Mouse (Mus musculus): ENCODE results near the gene Zfp449.
A peak's percentile ranks its signal among the peaks of the same experiment; 100 is the strongest.
"Not testable (repeated sequence)": the region's sequence is repeated elsewhere in the genome, so short reads cannot be mapped to it uniquely, and the experiment has no call there.

Zfp449 gene

GRCm38 (mm10) chrX:56346176-56346931 is at the start of gene Zfp449:
Gene Zfp449 (plus strand): TSS chrX:56346400.
- peak; percentile 69 for DNase-seq (ENCODE audit: low read depth, low spot score)

GRCm38 (mm10) chrX:56307597-56307996 is 38.6 kb upstream of the Zfp449 start:
- DNase-seq (ENCODE audit: low read depth, low spot score), result no peak

- no peak for DNase-seq (ENCODE audit: low read depth, low spot score)
Observed at GRCm38 (mm10) chrX:56312813-56313212, 33.4 kb upstream of the Zfp449 start.

- no peak for DNase-seq (ENCODE audit: low read depth, low spot score)
Observed at GRCm38 (mm10) chrX:56322096-56322495, 24.1 kb upstream of the Zfp449 start.

GRCm38 (mm10) chrX:56322731-56323130 is 23.5 kb upstream of the Zfp449 start:
- DNase-seq (ENCODE audit: low read depth, low spot score), result no peak

- DNase-seq (ENCODE audit: low read depth, low spot score), result no peak
Observed at GRCm38 (mm10) chrX:56332046-56332445, 14.2 kb upstream of the Zfp449 start.

- DNase-seq (ENCODE audit: low read depth, low spot score), result no peak
Observed at GRCm38 (mm10) chrX:56340305-56340704, 5.9 kb upstream of the Zfp449 start.

- DNase-seq (ENCODE audit: low read depth, low spot score), result no peak
Observed at GRCm38 (mm10) chrX:56342921-56343320, 3.3 kb upstream of the Zfp449 start.

GRCm38 (mm10) chrX:56346932-56347253 is 693 bp downstream of the Zfp449 start:
- DNase-seq (ENCODE audit: low read depth, low spot score), result peak; percentile 68

- DNase-seq (ENCODE audit: low read depth, low spot score), result not testable (repeated sequence)
Observed at GRCm38 (mm10) chrX:56374431-56375128, 28.4 kb downstream of the Zfp449 start, which contains the start of gene Smim10l2a. Gene Smim10l2a (plus strand): TSS chrX:56374586.

- DNase-seq (ENCODE audit: low read depth, low spot score), result no peak
Observed at GRCm38 (mm10) chrX:56380852-56381251, 34.7 kb downstream of the Zfp449 start.

GRCm38 (mm10) chrX:56384142-56384541 is 37.9 kb downstream of the Zfp449 start:
- no peak for DNase-seq (ENCODE audit: low read depth, low spot score)

GRCm38 (mm10) chrX:56404646-56405045 is 58.4 kb downstream of the Zfp449 start:
- no peak for DNase-seq (ENCODE audit: low read depth, low spot score)

- DNase-seq (ENCODE audit: low read depth, low spot score), result no peak
Observed at GRCm38 (mm10) chrX:56405482-56405881, 59.3 kb downstream of the Zfp449 start.

GRCm38 (mm10) chrX:56406128-56406527 is 59.9 kb downstream of the Zfp449 start:
- DNase-seq (ENCODE audit: low read depth, low spot score), result no peak

Data from skeletal muscle tissue, adult 2 months (tissue).